Mouse (Mus musculus) MEL (cell line): ENCODE measurements at regions not wholly inside any gene's neighbourhood (a gene's known extent, or its start where the extent isn't known, plus 50 kb on each side); places are given as distances from the start of the nearest gene placed in this dataset.

Experiments used
- CHD1 ChIP-seq: IDR thresholded peaks from 2 replicates; pipeline ENCODE4 v1.6.1; 2012; ENCODE audit warnings: low read depth, mild to moderate bottlenecking, inconsistent platforms, low read length, improper control_type of control experiment
- CTCF ChIP-seq, 3 experiments: IDR thresholded peaks in 2 of 3; conservative IDR thresholded peaks in 1 of 3; 2 replicates each; pipeline ENCODE4 v1.5.1; 2011 to 2012; ENCODE audit warnings: low read length in 3 of 3, low read depth in 2 of 3, mild to moderate bottlenecking in 2 of 3, improper control_type of control experiment in 1 of 3, inconsistent platforms in 1 of 3, mixed read lengths in 1 of 3, moderate library complexity in 1 of 3; ENCODE audit not compliant: control insufficient read depth in 1 of 3, insufficient read depth in 1 of 3, poor library complexity in 1 of 3, severe bottlenecking in 1 of 3
- E2F4 ChIP-seq: IDR thresholded peaks from 2 replicates; pipeline ENCODE4 v1.6.1; 2011; ENCODE audit warnings: low read depth, low read length, improper control_type of control experiment, borderline replicate concordance
- EP300 ChIP-seq, 2 experiments: IDR thresholded peaks; 2 replicates each; pipeline ENCODE4 v1.6.1; 2011; ENCODE audit warnings: improper control_type of control experiment in 2 of 2, low read length in 2 of 2, low read depth in 1 of 2, mild to moderate bottlenecking in 1 of 2
- MXI1 ChIP-seq: IDR thresholded peaks from 2 replicates; pipeline ENCODE4 v1.6.1; 2011; ENCODE audit warnings: mild to moderate bottlenecking, low read depth, low read length, improper control_type of control experiment
- NRF1 ChIP-seq: IDR thresholded peaks from 2 replicates; pipeline ENCODE4 v1.6.1; 2014; ENCODE audit warnings: low read depth, mild to moderate bottlenecking, inconsistent platforms, low read length, improper control_type of control experiment, moderate library complexity; ENCODE audit not compliant: poor library complexity, insufficient read depth, severe bottlenecking
- POLR2A ChIP-seq, 2 experiments: IDR thresholded peaks; 2 replicates each; pipeline ENCODE4 v1.6.1; 2011 to 2012; ENCODE audit warnings: low read length in 2 of 2, mild to moderate bottlenecking in 2 of 2, control low read depth in 1 of 2, improper control_type of control experiment in 1 of 2, low read depth in 1 of 2, moderate library complexity in 1 of 2; ENCODE audit not compliant: control insufficient read depth in 1 of 2, insufficient read depth in 1 of 2, poor library complexity in 1 of 2
- RAD21 ChIP-seq: IDR thresholded peaks from 2 replicates; pipeline ENCODE4 v1.6.1; 2011; ENCODE audit warnings: mild to moderate bottlenecking, low read depth, low read length, improper control_type of control experiment
- SIN3A ChIP-seq: IDR thresholded peaks from 2 replicates; pipeline ENCODE4 v1.6.1; 2012; ENCODE audit warnings: low read length, improper control_type of control experiment, inconsistent platforms
- TBP ChIP-seq: IDR thresholded peaks from 2 replicates; pipeline ENCODE4 v1.8.0; 2011; ENCODE audit warnings: low read depth, low read length, improper control_type of control experiment
- UBTF ChIP-seq: IDR thresholded peaks from 2 replicates; pipeline ENCODE4 v1.6.1; 2012; ENCODE audit warnings: low read depth, mild to moderate bottlenecking, inconsistent platforms, low read length, improper control_type of control experiment, moderate library complexity, borderline replicate concordance; ENCODE audit not compliant: insufficient read depth
- ZMIZ1 ChIP-seq: IDR thresholded peaks from 2 replicates; pipeline ENCODE4 v1.6.1; 2012; ENCODE audit warnings: low read depth, mild to moderate bottlenecking, inconsistent platforms, low read length, improper control_type of control experiment, moderate library complexity
- ZNF384 ChIP-seq: IDR thresholded peaks from 2 replicates; pipeline ENCODE4 v1.6.1; 2012; ENCODE audit warnings: low read depth, mild to moderate bottlenecking, inconsistent platforms, low read length, improper control_type of control experiment

- TF ChIP-seq NRF1, result no peak
- no peak for TF ChIP-seq E2F4
- no peak for TF ChIP-seq CTCF (IDR thresholded peaks at IDR 0.05 in 2 of 3, conservative IDR thresholded peaks at IDR 0.05 in 1 of 3; ENCODE audit: control insufficient read depth in 1 of 3, insufficient read depth in 1 of 3, low read depth in 2 of 3, low read length in 3 of 3, poor library complexity in 1 of 3, severe bottlenecking in 1 of 3)
- TF ChIP-seq EP300 (IDR thresholded peaks at IDR 0.05; ENCODE audit: low read depth in 1 of 2, low read length in 2 of 2), result no peak
- TF ChIP-seq POLR2A (IDR thresholded peaks at IDR 0.05; ENCODE audit: control insufficient read depth in 1 of 2, insufficient read depth in 1 of 2, low read depth in 1 of 2, low read length in 2 of 2, poor library complexity in 1 of 2), result no peak
- no peak for TF ChIP-seq MXI1
- TF ChIP-seq SIN3A, result no peak
- TF ChIP-seq TBP, result no peak
- no peak for TF ChIP-seq ZMIZ1
- no peak for TF ChIP-seq ZNF384
- no peak for TF ChIP-seq RAD21
- TF ChIP-seq CHD1, result no peak
- TF ChIP-seq UBTF, result no peak
These were observed 410.7 kb upstream of the Clint1 start for GRCm38 (mm10) chr11:45440937-45441720.
